In the genomic region with DNA sequence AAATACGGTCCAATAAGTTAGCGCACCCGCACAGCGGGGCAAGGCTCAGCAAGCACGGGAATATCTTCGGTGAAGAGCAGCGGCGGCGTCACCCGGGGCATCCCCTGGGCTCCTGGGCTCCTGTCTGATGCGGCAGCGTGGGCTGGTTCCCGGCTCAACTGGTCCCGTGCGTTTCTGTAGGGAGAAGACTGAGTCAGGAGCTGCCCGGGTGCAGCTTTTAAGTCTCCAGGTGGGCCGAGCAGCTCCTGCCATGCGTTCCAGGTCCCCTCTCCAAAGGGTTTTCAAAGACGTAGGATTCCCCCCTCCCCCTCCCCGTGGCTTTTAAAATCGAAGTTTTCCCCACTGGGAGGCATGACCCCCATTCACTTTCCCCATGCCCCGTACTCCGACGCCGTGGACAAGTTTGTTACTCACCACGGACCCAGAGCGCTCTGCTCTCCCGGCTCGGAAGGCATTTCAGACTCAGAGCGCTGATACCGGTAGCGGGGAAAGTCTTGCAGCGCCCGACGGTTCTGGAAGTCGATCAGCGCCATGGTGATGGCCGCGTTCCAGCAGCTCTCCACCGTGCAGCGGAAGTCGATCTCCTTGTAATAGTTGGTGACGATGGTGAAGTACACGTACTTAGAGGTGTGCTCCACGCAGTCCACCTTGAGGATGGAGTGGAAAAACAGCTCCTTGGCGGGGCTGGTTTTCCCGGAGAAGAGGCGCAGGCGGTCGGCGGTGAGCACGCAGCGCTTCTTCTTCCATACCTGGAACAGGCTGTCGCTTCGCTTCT, we compare ENCODE assay signal across 8 mouse cellular contexts. TPM values are rescaled to one million over a fixed set of nuclear protein-coding genes. Genes with fewer than 3 reads are reported as not detected.
A peak's percentile ranks its signal among the peaks of the same experiment; 100 is the strongest.
DNase-seq lines count a peak whose midpoint lies in the region; ATAC-seq lines count a peak whose summit lies in the region.

No protein-coding gene starts in this region.

- H3K27ac ChIP-seq in heart, embryonic 14.5 days (replicated peaks in 1 of 2; ENCODE audit: control insufficient read depth in 1 of 2, insufficient read depth in 1 of 2, low read depth in 2 of 2, low read length in 2 of 2), result no peak overlapping the region

- H3K4me1 ChIP-seq in heart, embryonic 14.5 days (ENCODE audit: control insufficient read depth in 2 of 2, insufficient read depth in 2 of 2, low read length in 2 of 2), result peaks cover 6 to 7% of the 10 kb centered on the region in 2 experiments; a peak in 3 of 4 replicates

- peak overlapping the region; percentile 52; the same call in 1 of the 2 replicates for H3K9ac ChIP-seq in heart, embryonic 14.5 days (ENCODE audit: low read length)

- no peaks in the 10 kb centered on the region for H3K9me3 ChIP-seq in heart, embryonic 14.5 days (ENCODE audit: control insufficient read depth, low read length)

- peak overlapping the region; percentile 46 to 48 for H3K4me3 ChIP-seq in heart, embryonic 14.5 days (ENCODE audit: control insufficient read depth in 1 of 2, insufficient read depth in 1 of 2, low read depth in 1 of 2, low read length in 2 of 2)

- H3K36me3 ChIP-seq in heart, embryonic 14.5 days (ENCODE audit: control insufficient read depth, insufficient read depth, low read length), result no peaks in the 10 kb centered on the region

- WGBS in heart, embryonic 14.5 days, result 2% methylated on average over 55 of the region's 55 CpGs

- H3K4me2 ChIP-seq in heart, embryonic 14.5 days (ENCODE audit: low read length), result peak overlapping the region; percentile 90

- DNase-seq in adrenal gland, adult (ENCODE audit: inconsistent age in 2 of 2, low spot score in 1 of 2), result peak; percentile 45 to 86
- DNase-seq in adrenal gland, postnatal 4 days (ENCODE audit: low spot score in 2 of 2), result no peak
- peak; percentile 45 for DNase-seq in urinary bladder, adult 2 months (ENCODE audit: low spot score)
- DNase-seq in urinary bladder, postnatal 10 days (ENCODE audit: low spot score), result no peak
- DNase-seq in kidney, postnatal 14 days, result peak; percentile 71
- peak; percentile 55 for DNase-seq in lung, postnatal 25 days (ENCODE audit: low spot score)
- peak; percentile 27 for DNase-seq in right cerebral cortex, postnatal 25 days

- H3K27me3 ChIP-seq in heart, embryonic 14.5 days (ENCODE audit: control insufficient read depth, insufficient read depth, low read length), result peaks cover 70% of the 10 kb centered on the region

- no peak for ATAC-seq in heart, embryonic 14.5 days (ENCODE audit: insufficient number of reproducible peaks, insufficient read depth, low FRiP score, low read depth)

RNA-seq across cellular contexts. Expression of gene Phlda2, which starts 1.1 kb away (rescaled TPM):
- total RNA-seq in adrenal gland, postnatal 4 days (2021), result 1 to 10 TPM; 2.9 to 5.6 TPM
- polyA plus RNA-seq in urinary bladder, adult 2 months (2012; rRNA removed), result 25.1 and 28.0 TPM in 2 replicates
- 0.46 and 0.63 TPM in 2 replicates for polyA plus RNA-seq in heart, embryonic 14.5 days (2014; fragmentation: Nextera tagmentation; extraction: Ambion mirVana)

RNA-seq across cellular contexts. Expression of gene Slc22a18, which starts 28.3 kb away (rescaled TPM):
- 1 to 10 TPM; 5.5 to 7.0 TPM for total RNA-seq in adrenal gland, postnatal 4 days (2021)
- 17.8 and 19.0 TPM in 2 replicates for polyA plus RNA-seq in urinary bladder, adult 2 months (2012; rRNA removed)
- 0.54 and 1.1 TPM in 2 replicates for polyA plus RNA-seq in heart, embryonic 14.5 days (2014; fragmentation: Nextera tagmentation; extraction: Ambion mirVana)

RNA-seq across cellular contexts. Expression of gene Cdkn1c, which starts 41.0 kb away (rescaled TPM):
- total RNA-seq in adrenal gland, postnatal 4 days (2021), result 1,000 to 10,000 TPM; 1,384 to 1,531 TPM
- 17.5 TPM in 2 replicates for polyA plus RNA-seq in urinary bladder, adult 2 months (2012; rRNA removed)
- 614 and 794 TPM in 2 replicates for polyA plus RNA-seq in heart, embryonic 14.5 days (2014; fragmentation: Nextera tagmentation; extraction: Ambion mirVana)

RNA-seq across cellular contexts. Expression of gene Nap1l4, which starts 47.1 kb away (rescaled TPM):
- 100 to 1,000 TPM; 164 to 177 TPM for total RNA-seq in adrenal gland, postnatal 4 days (2021)
- 133 and 136 TPM in 2 replicates for polyA plus RNA-seq in urinary bladder, adult 2 months (2012; rRNA removed)
- 108 and 114 TPM in 2 replicates for polyA plus RNA-seq in heart, embryonic 14.5 days (2014; fragmentation: Nextera tagmentation; extraction: Ambion mirVana)

Comparison
In these comparisons a context has a peak if more than half of its experiments do, and no peak if none do; other contexts are left out.
1. DNase-seq: peak in adrenal gland, adult (2 of 2), urinary bladder, adult 2 months (single experiment), kidney, postnatal 14 days (single experiment), lung, postnatal 25 days (single experiment) and right cerebral cortex, postnatal 25 days (single experiment); none in adrenal gland, postnatal 4 days (0 of 2) and urinary bladder, postnatal 10 days (single experiment).
2. RNA of gene Phlda2, which starts 1.1 kb away (polyA plus RNA-seq): 25.1 to 28.0 TPM in urinary bladder, adult 2 months; 0.46 to 0.63 TPM in heart, embryonic 14.5 days; every median in the first group is over 10 times any median in the second.
3. RNA of gene Cdkn1c, which starts 41.0 kb away (polyA plus RNA-seq): 614 to 794 TPM in heart, embryonic 14.5 days; 17.5 TPM in urinary bladder, adult 2 months; every median in the first group is over 10 times any median in the second.